Mouse (Mus musculus) erythroblast, embryonic 14.5 days (primary cell): ENCODE measurements around the gene Mink1.

Experiments
- GATA1 ChIP-seq: IDR thresholded peaks from 2 replicates; pipeline ENCODE4 v1.6.1; 2012; ENCODE audit warnings: low read length, inconsistent platforms, mixed read lengths
- TAL1 ChIP-seq: IDR thresholded peaks from 3 replicates; pipeline ENCODE4 v1.6.1; 2012; ENCODE audit warnings: low read length, inconsistent platforms, mixed read lengths

DNA sequence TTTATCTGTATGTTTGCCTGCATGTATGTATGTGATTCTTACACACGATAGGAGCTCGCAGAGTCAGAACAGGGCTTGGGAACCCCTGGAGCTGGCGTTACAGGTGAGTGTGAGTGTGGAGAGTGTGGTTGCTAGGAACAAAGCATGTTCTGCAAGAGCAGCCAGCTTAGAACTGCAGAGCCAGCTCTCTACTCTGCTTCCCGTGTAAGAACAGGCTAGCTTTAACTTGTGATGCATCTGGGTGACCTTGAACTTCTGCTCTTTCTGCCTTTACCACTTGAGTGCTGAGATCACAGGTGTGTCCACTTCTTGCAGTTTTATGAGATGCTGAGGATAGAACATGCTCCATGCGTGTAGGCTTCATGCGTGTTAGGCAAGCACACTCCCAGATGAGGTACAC, 16.3 kb downstream of the Mink1 start:
- TF ChIP-seq GATA1 (no peak), TAL1 (no peak)
